Mouse (Mus musculus) bone marrow macrophage, adult 2 months (primary cell): ENCODE results near the gene Rdh7.

Source experiments
- CTCF ChIP-seq: IDR thresholded peaks from 2 replicates; pipeline ENCODE4 v1.5.1; 2012; ENCODE audit warnings: low read depth, mild to moderate bottlenecking, low read length, moderate library complexity
- POLR2A ChIP-seq: IDR thresholded peaks from 2 replicates; pipeline ENCODE4 v1.6.1; 2012; ENCODE audit warnings: mild to moderate bottlenecking, low read depth, low read length, borderline replicate concordance

GRCm38 (mm10) chr10:127888605-127889004 lies at the start of gene Rdh7:
- TF ChIP-seq CTCF = no peak
- no peak for TF ChIP-seq POLR2A
